Mouse (Mus musculus): ENCODE data around the gene Gdpgp1.

Gene Gdpgp1

GRCm38 (mm10) chr7:80232489-80233029 lies at the start of gene Gdpgp1, which contains the start of gene Cib1:
Gene Gdpgp1 (plus strand): TSS chr7:80232865.
Gene Cib1 (minus strand): TSS chr7:80232813.
- peak; percentile 98 for DNase-seq (ENCODE audit: low read depth, low spot score)

- DNase-seq (ENCODE audit: low read depth, low spot score): no peak
These were observed 49.2 kb upstream of the Gdpgp1 start for GRCm38 (mm10) chr7:80183466-80183865.

GRCm38 (mm10) chr7:80183969-80184368 lies 48.7 kb upstream of the Gdpgp1 start:
- DNase-seq (ENCODE audit: low read depth, low spot score): no peak

- no peak for DNase-seq (ENCODE audit: low read depth, low spot score)
These were observed 48.1 kb upstream of the Gdpgp1 start for GRCm38 (mm10) chr7:80184551-80184950.

GRCm38 (mm10) chr7:80184968-80185367 lies 47.7 kb upstream of the Gdpgp1 start:
- DNase-seq (ENCODE audit: low read depth, low spot score): no peak

GRCm38 (mm10) chr7:80186021-80186420 lies 46.6 kb upstream of the Gdpgp1 start:
- peak; percentile 72 for DNase-seq (ENCODE audit: low read depth, low spot score)

- DNase-seq (ENCODE audit: low read depth, low spot score): no peak
These were observed 46.0 kb upstream of the Gdpgp1 start, which contains the start of gene Sema4b for GRCm38 (mm10) chr7:80186531-80187296. Gene Sema4b (plus strand): TSS chr7:80186841.

GRCm38 (mm10) chr7:80187501-80187900 lies 45.2 kb upstream of the Gdpgp1 start:
- DNase-seq (ENCODE audit: low read depth, low spot score): no peak

GRCm38 (mm10) chr7:80188579-80189125 lies 44.0 kb upstream of the Gdpgp1 start:
- DNase-seq (ENCODE audit: low read depth, low spot score): no peak

- DNase-seq (ENCODE audit: low read depth, low spot score): no peak
These were observed 43.3 kb upstream of the Gdpgp1 start for GRCm38 (mm10) chr7:80189147-80189933.

- DNase-seq (ENCODE audit: low read depth, low spot score): no peak
These were observed 41.2 kb upstream of the Gdpgp1 start for GRCm38 (mm10) chr7:80191455-80191854.

GRCm38 (mm10) chr7:80192226-80193061 lies 40.2 kb upstream of the Gdpgp1 start:
- DNase-seq (ENCODE audit: low read depth, low spot score): peak; percentile 79

- no peak for DNase-seq (ENCODE audit: low read depth, low spot score)
These were observed 38.5 kb upstream of the Gdpgp1 start for GRCm38 (mm10) chr7:80193941-80194739.

- DNase-seq (ENCODE audit: low read depth, low spot score): no peak
These were observed 37.5 kb upstream of the Gdpgp1 start for GRCm38 (mm10) chr7:80195146-80195545.

GRCm38 (mm10) chr7:80195576-80196263 lies 36.9 kb upstream of the Gdpgp1 start:
- no peak for DNase-seq (ENCODE audit: low read depth, low spot score)

GRCm38 (mm10) chr7:80197371-80197770 lies 35.3 kb upstream of the Gdpgp1 start:
- DNase-seq (ENCODE audit: low read depth, low spot score): no peak

GRCm38 (mm10) chr7:80197941-80198778 lies 34.5 kb upstream of the Gdpgp1 start:
- no peak for DNase-seq (ENCODE audit: low read depth, low spot score)

GRCm38 (mm10) chr7:80198863-80199262 lies 33.8 kb upstream of the Gdpgp1 start:
- DNase-seq (ENCODE audit: low read depth, low spot score): no peak

GRCm38 (mm10) chr7:80199286-80199685 lies 33.4 kb upstream of the Gdpgp1 start:
- DNase-seq (ENCODE audit: low read depth, low spot score): no peak

All from c-Kit-negative CD71-positive TER-119-positive erythroid progenitor cells, embryonic 14.5 days (primary cell).